Mouse (Mus musculus): ENCODE results near the gene Fthl17f. TPM values are rescaled to one million over a fixed set of nuclear protein-coding genes. Genes with fewer than 3 reads are reported as not detected.
"Not testable (repeated sequence)": the region's sequence is repeated elsewhere in the genome, so short reads cannot be mapped to it uniquely, and the experiment has no call there.

Gene Fthl17f
- not detected in 2 replicates for polyA plus RNA-seq (2012; rRNA removed)

DNA sequence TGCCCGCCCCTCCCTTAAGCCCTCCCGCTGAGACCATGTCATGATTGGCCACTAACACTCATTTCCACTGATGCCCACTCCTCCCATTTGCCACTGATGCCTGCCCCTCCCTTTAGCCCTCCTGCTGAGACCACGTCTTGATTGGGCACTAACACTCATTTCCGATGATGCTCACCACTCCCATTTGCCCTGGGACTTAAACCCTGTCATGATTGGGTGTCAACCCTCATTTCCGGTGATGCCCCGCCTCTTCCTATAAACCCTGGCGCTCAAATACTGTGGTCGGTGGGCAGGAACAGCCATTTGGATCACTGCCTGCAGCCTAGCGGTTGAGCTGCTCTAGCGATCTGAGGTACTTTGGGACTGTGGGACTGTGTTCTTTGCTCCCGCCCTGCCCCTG lies at the start of gene Fthl17f:
Gene Fthl17f, plus strand, starts transcription at position 301 of the 400 bp plus-strand sequence.
- not testable (repeated sequence) for DNase-seq (ENCODE audit: low read depth in 1 of 2, low spot score in 2 of 2); H3K27ac ChIP-seq (ENCODE audit: insufficient read depth, low read length); H3K4me1 ChIP-seq (ENCODE audit: control insufficient read depth, insufficient read depth, insufficient read length); H3K27me3 ChIP-seq (ENCODE audit: control insufficient read depth, insufficient read depth, low read length); H3K4me3 ChIP-seq (ENCODE audit: extremely low read depth, insufficient read depth, insufficient read length); H3K36me3 ChIP-seq (ENCODE audit: control insufficient read depth, insufficient read depth, low read length)
- WGBS = 90% methylated on average over 11 of the region's 11 CpGs

DNA sequence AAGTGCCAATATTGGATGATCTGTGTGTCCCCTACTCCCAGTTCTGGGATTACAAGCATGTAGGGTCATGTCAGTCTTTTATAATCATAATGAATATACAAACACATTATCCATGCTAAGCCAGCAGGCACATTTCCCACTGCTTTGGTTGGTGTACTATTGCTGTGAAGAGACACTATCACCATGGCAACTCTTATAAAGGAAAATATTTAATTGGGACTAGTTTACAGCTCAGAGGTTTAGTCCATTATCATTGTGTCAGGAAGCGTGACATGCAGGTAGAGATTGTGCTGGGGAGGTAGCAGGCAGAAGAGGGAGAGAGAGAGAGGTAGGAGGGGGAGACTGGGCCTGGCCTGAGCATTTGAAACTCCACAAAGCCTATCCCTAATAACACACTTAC lies 46.7 kb upstream of the Fthl17f start:
- Histone ChIP-seq H3K4me1 (ENCODE audit: control insufficient read depth, insufficient read depth, insufficient read length) (no peaks in the 10 kb centered on the region), H3K27me3 (ENCODE audit: control insufficient read depth, insufficient read depth, low read length) (no peaks in the 10 kb centered on the region), H3K36me3 (ENCODE audit: control insufficient read depth, insufficient read depth, low read length) (no peaks in the 10 kb centered on the region), H3K4me3 (ENCODE audit: extremely low read depth, insufficient read depth, insufficient read length) (no peak overlapping the region), H3K27ac (ENCODE audit: insufficient read depth, low read length) (no peak overlapping the region)
- WGBS = 71% methylated on average over 1 of the region's 1 CpGs
- no peak for DNase-seq (ENCODE audit: low read depth in 1 of 2, low spot score in 2 of 2)
- no peak for TF ChIP-seq CTCF (IDR thresholded peaks at IDR 0.05; ENCODE audit: extremely low read depth, insufficient read depth, insufficient read length, insufficient replicate concordance)
- no peak for TF ChIP-seq POLR2A (IDR thresholded peaks at IDR 0.05; ENCODE audit: low read depth, low read length)

DNA sequence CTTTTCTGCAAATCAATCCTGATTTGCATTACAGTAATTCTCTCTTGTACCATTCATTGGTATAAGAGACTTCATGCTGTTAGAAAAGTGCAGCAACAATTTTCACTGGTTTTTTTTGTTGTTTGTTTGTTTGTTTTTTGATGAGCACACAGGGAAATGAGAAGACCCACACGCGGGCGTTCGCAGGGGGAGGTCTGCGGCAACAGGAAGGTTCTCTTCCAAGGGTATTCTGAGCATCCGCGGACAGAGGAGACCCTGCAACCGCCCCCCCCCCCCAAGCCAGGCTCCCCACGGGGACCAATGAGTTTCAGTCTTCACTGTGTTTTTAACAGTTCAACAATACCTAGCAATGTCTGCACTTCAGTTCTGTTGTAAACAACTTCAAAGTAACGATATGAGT lies 43.3 kb upstream of the Fthl17f start:
- Histone ChIP-seq H3K27me3 (ENCODE audit: control insufficient read depth, insufficient read depth, low read length) (no peaks in the 10 kb centered on the region), H3K27ac (ENCODE audit: insufficient read depth, low read length) (no peak overlapping the region), H3K36me3 (ENCODE audit: control insufficient read depth, insufficient read depth, low read length) (no peaks in the 10 kb centered on the region), H3K4me3 (ENCODE audit: extremely low read depth, insufficient read depth, insufficient read length) (no peak overlapping the region), H3K4me1 (ENCODE audit: control insufficient read depth, insufficient read depth, insufficient read length) (no peaks in the 10 kb centered on the region)
- no peak for DNase-seq (ENCODE audit: low read depth in 1 of 2, low spot score in 2 of 2)
- WGBS = 72% methylated on average over 10 of the region's 10 CpGs
- TF ChIP-seq POLR2A (IDR thresholded peaks at IDR 0.05; ENCODE audit: low read depth, low read length) (no peak), CTCF (IDR thresholded peaks at IDR 0.05; ENCODE audit: extremely low read depth, insufficient read depth, insufficient read length, insufficient replicate concordance) (no peak)

DNA sequence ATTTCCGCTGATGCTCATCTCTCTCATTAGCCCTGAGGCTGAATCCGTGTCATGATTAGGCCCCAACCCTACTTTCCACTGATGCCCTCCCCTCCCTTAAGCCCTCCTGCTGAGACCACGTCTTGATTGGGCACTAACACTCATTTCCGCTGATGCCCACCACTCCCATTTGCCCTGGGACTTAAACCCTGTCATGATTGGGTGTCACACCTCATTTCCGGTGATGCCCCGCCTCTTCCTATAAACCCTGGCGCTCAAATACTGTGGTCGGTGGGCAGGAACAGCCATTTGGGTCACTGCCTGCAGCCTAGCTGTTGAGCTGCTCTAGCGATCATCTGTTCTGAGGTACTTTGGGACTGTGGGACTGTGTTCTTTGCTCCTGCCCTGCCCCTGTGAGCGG lies 29.6 kb upstream of the Fthl17f start, which contains the start of gene Fthl17e:
Gene Fthl17e, plus strand, starts transcription at position 301 of the 400 bp plus-strand sequence.
- 86% methylated on average over 1 of the region's 10 CpGs for WGBS
- H3K4me1 ChIP-seq (ENCODE audit: control insufficient read depth, insufficient read depth, insufficient read length); H3K36me3 ChIP-seq (ENCODE audit: control insufficient read depth, insufficient read depth, low read length); DNase-seq (ENCODE audit: low read depth in 1 of 2, low spot score in 2 of 2); H3K4me3 ChIP-seq (ENCODE audit: extremely low read depth, insufficient read depth, insufficient read length); H3K27ac ChIP-seq (ENCODE audit: insufficient read depth, low read length); H3K27me3 ChIP-seq (ENCODE audit: control insufficient read depth, insufficient read depth, low read length): not testable (repeated sequence)

DNA sequence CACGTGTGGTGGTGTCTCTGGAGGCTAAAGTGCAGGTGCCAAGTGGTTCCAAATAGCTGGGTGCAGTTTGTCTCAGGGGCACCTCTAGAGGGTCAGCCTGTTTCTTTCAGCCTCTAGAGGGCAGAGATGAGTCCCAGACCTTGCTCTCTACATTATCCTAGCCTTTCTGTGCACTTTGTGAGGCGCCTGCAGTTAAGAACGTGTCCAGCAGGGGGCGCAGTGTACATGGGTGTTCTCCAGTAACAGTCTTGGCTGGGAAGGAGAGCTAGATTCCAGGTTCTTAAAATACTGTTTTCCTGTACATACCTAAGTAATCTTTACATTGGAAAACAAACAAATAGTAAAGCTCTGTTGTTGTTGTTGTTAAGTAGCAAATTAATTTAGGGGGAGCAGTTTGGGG lies 21.2 kb upstream of the Fthl17f start:
- 42% methylated on average over 3 of the region's 4 CpGs for WGBS
- not testable (repeated sequence) for H3K27ac ChIP-seq (ENCODE audit: insufficient read depth, low read length); H3K4me3 ChIP-seq (ENCODE audit: extremely low read depth, insufficient read depth, insufficient read length); H3K4me1 ChIP-seq (ENCODE audit: control insufficient read depth, insufficient read depth, insufficient read length); H3K36me3 ChIP-seq (ENCODE audit: control insufficient read depth, insufficient read depth, low read length); DNase-seq (ENCODE audit: low read depth in 1 of 2, low spot score in 2 of 2); H3K27me3 ChIP-seq (ENCODE audit: control insufficient read depth, insufficient read depth, low read length)

DNA sequence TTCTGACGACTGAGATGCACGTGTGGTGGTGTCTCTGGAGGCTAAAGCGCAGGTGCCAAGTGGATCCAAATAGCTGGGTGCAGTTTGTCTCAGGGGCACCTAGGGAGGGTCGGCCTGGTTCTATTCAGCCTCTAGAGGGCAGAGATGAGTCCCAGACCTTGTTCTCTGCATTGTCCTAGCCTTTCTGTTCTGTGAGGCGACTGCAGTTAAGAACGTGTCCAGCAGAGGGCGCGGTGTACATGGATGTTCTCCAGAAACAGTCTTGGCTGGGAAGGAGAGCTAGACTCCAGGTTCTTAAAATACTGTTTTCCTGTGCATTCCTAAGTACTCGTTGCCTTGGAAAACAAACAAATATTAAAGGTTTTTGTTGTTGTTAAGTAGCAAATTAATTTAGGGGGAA lies 1.9 kb upstream of the Fthl17f start:
- DNase-seq (ENCODE audit: low read depth in 1 of 2, low spot score in 2 of 2) = peak in 1 of 2 experiments; percentile 8
- 43% methylated on average over 9 of the region's 9 CpGs for WGBS
- H3K4me1 ChIP-seq (ENCODE audit: control insufficient read depth, insufficient read depth, insufficient read length); H3K27me3 ChIP-seq (ENCODE audit: control insufficient read depth, insufficient read depth, low read length); H3K27ac ChIP-seq (ENCODE audit: insufficient read depth, low read length); H3K36me3 ChIP-seq (ENCODE audit: control insufficient read depth, insufficient read depth, low read length); H3K4me3 ChIP-seq (ENCODE audit: extremely low read depth, insufficient read depth, insufficient read length): not testable (repeated sequence)

DNA sequence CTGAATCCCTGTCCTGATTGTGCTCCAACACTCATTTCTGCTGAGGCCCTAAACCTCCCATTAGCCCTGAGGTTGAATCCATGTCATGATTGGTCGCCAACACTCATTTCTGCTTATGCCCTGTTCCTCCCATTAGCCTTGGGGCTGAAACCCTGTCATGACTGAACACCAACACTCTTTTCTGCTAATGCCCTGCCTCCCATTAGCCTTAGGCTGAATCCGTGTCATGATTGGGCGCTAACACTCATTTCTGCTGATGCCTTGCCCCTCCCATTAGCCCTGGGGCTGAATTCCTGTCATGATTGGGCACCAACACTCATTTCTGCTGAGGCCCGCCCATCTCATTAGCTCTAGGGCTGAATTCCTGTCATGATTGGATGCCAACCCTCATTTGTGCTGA lies 714 bp upstream of the Fthl17f start:
- Histone ChIP-seq H3K4me1 (ENCODE audit: control insufficient read depth, insufficient read depth, insufficient read length) (no peaks in the 10 kb centered on the region), H3K27ac (ENCODE audit: insufficient read depth, low read length) (no peak overlapping the region), H3K36me3 (ENCODE audit: control insufficient read depth, insufficient read depth, low read length) (no peaks in the 10 kb centered on the region), H3K27me3 (ENCODE audit: control insufficient read depth, insufficient read depth, low read length) (no peaks in the 10 kb centered on the region), H3K4me3 (ENCODE audit: extremely low read depth, insufficient read depth, insufficient read length) (no peak overlapping the region)
- WGBS = 88% methylated on average over 4 of the region's 4 CpGs
- no peak for TF ChIP-seq CTCF (IDR thresholded peaks at IDR 0.05; ENCODE audit: extremely low read depth, insufficient read depth, insufficient read length, insufficient replicate concordance)
- no peak for TF ChIP-seq POLR2A (IDR thresholded peaks at IDR 0.05; ENCODE audit: low read depth, low read length)
- DNase-seq (ENCODE audit: low read depth in 1 of 2, low spot score in 2 of 2) = no peak

DNA sequence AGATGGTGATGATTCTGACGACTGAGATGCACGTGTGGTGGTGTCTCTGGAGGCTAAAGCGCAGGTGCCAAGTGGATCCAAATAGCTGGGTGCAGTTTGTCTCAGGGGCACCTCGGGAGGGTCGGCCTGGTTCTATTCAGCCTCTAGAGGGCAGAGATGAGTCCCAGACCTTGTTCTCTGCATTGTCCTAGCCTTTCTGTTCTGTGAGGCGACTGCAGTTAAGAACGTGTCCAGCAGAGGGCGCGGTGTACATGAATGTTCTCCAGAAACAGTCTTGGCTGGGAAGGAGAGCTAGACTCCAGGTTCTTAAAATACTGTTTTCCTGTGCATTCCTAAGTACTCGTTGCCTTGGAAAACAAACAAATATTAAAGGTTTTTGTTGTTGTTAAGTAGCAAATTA lies 14.9 kb downstream of the Fthl17f start:
- peak; percentile 7; the same call in 1 of the 2 replicates for TF ChIP-seq CTCF (IDR thresholded peaks at IDR 0.05; ENCODE audit: extremely low read depth, insufficient read depth, insufficient read length, insufficient replicate concordance)
- not testable (repeated sequence) for H3K4me1 ChIP-seq (ENCODE audit: control insufficient read depth, insufficient read depth, insufficient read length); H3K36me3 ChIP-seq (ENCODE audit: control insufficient read depth, insufficient read depth, low read length); H3K4me3 ChIP-seq (ENCODE audit: extremely low read depth, insufficient read depth, insufficient read length); H3K27me3 ChIP-seq (ENCODE audit: control insufficient read depth, insufficient read depth, low read length); H3K27ac ChIP-seq (ENCODE audit: insufficient read depth, low read length)
- 23% methylated on average over 9 of the region's 10 CpGs for WGBS
- peak in 1 of 2 experiments; percentile 56 for DNase-seq (ENCODE audit: low read depth in 1 of 2, low spot score in 2 of 2)

DNA sequence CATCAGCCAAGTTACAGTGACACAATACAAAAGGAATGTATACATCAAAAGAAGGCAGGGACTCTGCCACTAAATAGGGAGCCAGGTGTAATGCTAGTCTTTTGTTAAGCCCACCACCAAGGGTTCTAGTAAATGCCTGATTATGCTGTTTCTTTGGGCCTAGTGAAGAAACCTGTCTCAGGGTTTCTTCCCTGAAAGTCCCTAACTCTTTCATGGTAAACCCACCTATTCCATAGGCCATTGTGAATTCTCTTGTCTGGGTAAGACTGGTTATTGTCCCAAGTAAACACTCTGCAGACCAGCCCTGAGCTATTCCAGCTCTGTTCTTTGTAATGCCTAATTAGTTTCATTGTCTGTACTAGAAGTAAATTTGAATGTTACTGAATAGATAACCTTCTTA lies 32.3 kb downstream of the Fthl17f start:
- H3K36me3 ChIP-seq (ENCODE audit: control insufficient read depth, insufficient read depth, low read length); H3K27me3 ChIP-seq (ENCODE audit: control insufficient read depth, insufficient read depth, low read length); H3K27ac ChIP-seq (ENCODE audit: insufficient read depth, low read length); H3K4me3 ChIP-seq (ENCODE audit: extremely low read depth, insufficient read depth, insufficient read length); DNase-seq (ENCODE audit: low read depth in 1 of 2, low spot score in 2 of 2); H3K4me1 ChIP-seq (ENCODE audit: control insufficient read depth, insufficient read depth, insufficient read length): not testable (repeated sequence)

Data from spleen, adult 2 months (tissue).